Comparison of ENCODE assay signal across 1 mouse cellular context in the genomic region with DNA sequence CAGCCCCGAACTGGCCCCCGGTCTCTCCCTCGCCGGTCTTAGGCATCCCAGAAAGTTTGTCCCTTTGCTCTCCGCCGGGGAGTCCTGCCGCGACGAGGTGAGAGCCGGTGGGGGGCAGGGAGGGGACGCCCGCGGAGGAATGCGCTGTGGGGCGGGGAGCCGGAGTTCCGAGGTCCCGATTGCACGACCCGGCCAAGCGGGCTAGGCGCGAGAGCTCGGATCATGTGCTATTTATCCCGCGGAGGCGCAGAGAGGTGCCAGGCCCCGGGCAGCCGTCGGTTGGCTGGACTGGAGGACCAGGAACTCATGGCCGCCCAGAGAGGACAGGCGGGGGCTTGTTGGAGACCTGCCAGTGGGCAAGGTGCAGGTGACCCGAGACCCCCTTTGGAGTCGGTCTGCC.
TF ChIP-seq lines count a peak whose summit lies in the region.

No protein-coding gene starts in this region.

TF ChIP-seq in myocyte, 11 proteins besides CTCF, POLR2A, EP300 and RAD21 (continued from another document):
- TF ChIP-seq SRF (IDR thresholded peaks at IDR 0.05; ENCODE audit: control insufficient read depth, insufficient read length, low read depth) (no peak), MYOG (IDR thresholded peaks at IDR 0.05; ENCODE audit: control insufficient read depth in 1 of 3, insufficient read depth in 1 of 3, insufficient read length in 2 of 3, low read depth in 2 of 3) (no peak), TCF12 (IDR thresholded peaks at IDR 0.05; ENCODE audit: insufficient read depth, poor library complexity, severe bottlenecking) (no peak), TCF3 (IDR thresholded peaks at IDR 0.05; ENCODE audit: insufficient read length, low read depth) (no peak), E2F4 (IDR thresholded peaks at IDR 0.05; ENCODE audit: insufficient read depth) (no peak), USF1 (IDR thresholded peaks at IDR 0.05; ENCODE audit: low read depth) (no peak), MYOD1 (IDR thresholded peaks at IDR 0.05; ENCODE audit: control insufficient read depth in 1 of 3, insufficient read length in 2 of 3, low read depth in 2 of 3) (no peak)
